Comparison of ENCODE assay signal across 8 mouse cellular contexts in genomic region chr17:24719494-24720222, GRCm38 (mm10). TPM values are rescaled to one million over a fixed set of nuclear protein-coding genes. Genes with fewer than 3 reads are reported as not detected.
DNase-seq lines count a peak whose midpoint lies in the region; ATAC-seq and TF ChIP-seq lines count a peak whose summit lies in the region.

No protein-coding gene starts in this region.

- under 1% methylated on average over 61 of the region's 61 CpGs for WGBS in embryonic facial prominence, embryonic 13.5 days
- WGBS in heart, adult 2 months, result under 1% methylated on average over 61 of the region's 61 CpGs
- under 1% methylated on average over 60 of the region's 61 CpGs for WGBS in limb, embryonic 13.5 days
- under 1% methylated on average over 61 of the region's 61 CpGs for WGBS in midbrain, embryonic 16.5 days

- TF ChIP-seq EP300 in heart, adult 2 months (IDR thresholded peaks at IDR 0.05; ENCODE audit: insufficient read depth, low read depth, low read length), result peak; percentile 25; the same call in 1 of the 2 replicates

- TF ChIP-seq POLR2A in heart, adult 2 months (IDR thresholded peaks at IDR 0.05; ENCODE audit: insufficient read depth, low read depth, low read length), result peak; percentile 99

- peaks cover 32% of the 10 kb centered on the region for H3K4me1 ChIP-seq in embryonic facial prominence, embryonic 13.5 days
- peaks cover 7% of the 10 kb centered on the region for H3K4me1 ChIP-seq in heart, adult 2 months (ENCODE audit: control insufficient read depth, insufficient read depth, low read length)
- peaks cover 34% of the 10 kb centered on the region for H3K4me1 ChIP-seq in limb, embryonic 13.5 days
- peaks cover 25% of the 10 kb centered on the region for H3K4me1 ChIP-seq in midbrain, embryonic 16.5 days (ENCODE audit: control insufficient read depth, insufficient read depth, low read length)

- ATAC-seq in embryonic facial prominence, embryonic 13.5 days (ENCODE audit: insufficient number of reproducible peaks, insufficient read depth, low FRiP score, low TSS enrichment, low read depth), result peak; percentile 97
- ATAC-seq in limb, embryonic 13.5 days (ENCODE audit: low FRiP score, low read depth), result peak; percentile 98
- ATAC-seq in midbrain, embryonic 16.5 days, result peak; percentile 97

- intact Hi-C loops in heart, adult 2 months (cut with DNase I), result loop anchor here (1.0 kb wide), 1 partner anchor 12 kb away; the partner anchor contains the start of gene Tbl3

- peak overlapping the region; percentile 91 for H3K4me3 ChIP-seq in embryonic facial prominence, embryonic 13.5 days
- peak overlapping the region; percentile 74 for H3K4me3 ChIP-seq in heart, adult 2 months
- H3K4me3 ChIP-seq in limb, embryonic 13.5 days, result peak overlapping the region; percentile 84
- peak overlapping the region; percentile 79 for H3K4me3 ChIP-seq in midbrain, embryonic 16.5 days (ENCODE audit: low read depth, low read length)

- H3K4me2 ChIP-seq in embryonic facial prominence, embryonic 13.5 days, result peak overlapping the region; percentile 89
- peak overlapping the region; percentile 91 for H3K4me2 ChIP-seq in limb, embryonic 13.5 days (replicated peaks)
- H3K4me2 ChIP-seq in midbrain, embryonic 16.5 days (ENCODE audit: low read length), result peak overlapping the region; percentile 87

- peaks cover 49% of the 10 kb centered on the region for H3K36me3 ChIP-seq in embryonic facial prominence, embryonic 13.5 days
- H3K36me3 ChIP-seq in heart, adult 2 months (ENCODE audit: control insufficient read depth, insufficient read depth, low read length), result peaks cover 12% of the 10 kb centered on the region
- peaks cover 47% of the 10 kb centered on the region for H3K36me3 ChIP-seq in limb, embryonic 13.5 days
- peaks cover 8% of the 10 kb centered on the region for H3K36me3 ChIP-seq in midbrain, embryonic 16.5 days (ENCODE audit: control insufficient read depth, insufficient read depth, low read length)

- DNase-seq in 3134 (ENCODE audit: extremely low read depth, insufficient read length, low spot score), result peak; percentile 99
- DNase-seq in adrenal gland, postnatal 36 days, result peak; percentile 98
- DNase-seq in heart, adult 2 months, result peak; percentile 96 to 99
- peak; percentile 98 to 99 for DNase-seq in kidney, adult 8-10 months
- peak; percentile 90 to 99 for DNase-seq in spleen, postnatal 10 days (ENCODE audit: low spot score in 2 of 2)

- H3K27me3 ChIP-seq in embryonic facial prominence, embryonic 13.5 days, result no peaks in the 10 kb centered on the region
- H3K27me3 ChIP-seq in heart, adult 2 months (ENCODE audit: control insufficient read depth, insufficient read depth, low read length), result no peaks in the 10 kb centered on the region
- no peaks in the 10 kb centered on the region for H3K27me3 ChIP-seq in limb, embryonic 13.5 days
- H3K27me3 ChIP-seq in midbrain, embryonic 16.5 days (ENCODE audit: control insufficient read depth, insufficient read depth, low read depth, low read length), result no peaks in the 10 kb centered on the region

- H3K9me3 ChIP-seq in embryonic facial prominence, embryonic 13.5 days, result no peaks in the 10 kb centered on the region
- no peaks in the 10 kb centered on the region for H3K9me3 ChIP-seq in limb, embryonic 13.5 days
- H3K9me3 ChIP-seq in midbrain, embryonic 16.5 days (replicated peaks; ENCODE audit: control insufficient read depth, low read length, poor library complexity, severe bottlenecking), result no peaks in the 10 kb centered on the region

- no peak for TF ChIP-seq CTCF in heart, adult 2 months (IDR thresholded peaks at IDR 0.05)

- H3K79me2 ChIP-seq in heart, adult 2 months (replicated peaks; ENCODE audit: control insufficient read depth, insufficient read depth, low read length), result no peaks in the 10 kb centered on the region

- H3K27ac ChIP-seq in embryonic facial prominence, embryonic 13.5 days, result peak overlapping the region; percentile 83
- H3K27ac ChIP-seq in heart, adult 2 months, result peak overlapping the region; percentile 87
- H3K27ac ChIP-seq in limb, embryonic 13.5 days, result peak overlapping the region; percentile 87
- H3K27ac ChIP-seq in midbrain, embryonic 16.5 days (ENCODE audit: low read length), result peak overlapping the region; percentile 84

- H3K9ac ChIP-seq in embryonic facial prominence, embryonic 13.5 days, result peak overlapping the region; percentile 97
- peak overlapping the region; percentile 86 for H3K9ac ChIP-seq in heart, adult 2 months (ENCODE audit: low read depth, low read length)
- H3K9ac ChIP-seq in limb, embryonic 13.5 days, result peak overlapping the region; percentile 93
- H3K9ac ChIP-seq in midbrain, embryonic 16.5 days (ENCODE audit: low read depth, low read length), result peak overlapping the region; percentile 89

RNA-seq across cellular contexts. Expression of gene Rps2, which starts 1.7 kb away (rescaled TPM):
- 100 to 1,000 TPM; 720 to 747 TPM for total RNA-seq in adrenal gland, postnatal 36 days (2021)
- 1,313 and 1,443 TPM in 2 replicates for polyA plus RNA-seq in embryonic facial prominence, embryonic 13.5 days (2015; fragmentation: Nextera tagmentation; extraction: Ambion mirVana)
- total RNA-seq in heart, adult 2 months (2021), result 100 to 1,000 TPM; 675 to 722 TPM
- 2,277 and 2,346 TPM in 2 replicates for polyA plus RNA-seq in heart, adult 2 months (2012; rRNA removed)
- 1,267 and 1,298 TPM in 2 replicates for polyA plus RNA-seq in limb, embryonic 13.5 days (2015; fragmentation: Nextera tagmentation; extraction: Ambion mirVana)
- polyA plus RNA-seq in midbrain, embryonic 16.5 days (2015; fragmentation: Nextera tagmentation; extraction: Ambion mirVana), result 657 and 682 TPM in 2 replicates

RNA-seq across cellular contexts. Expression of gene Rnf151, which starts 1.8 kb away (rescaled TPM):
- total RNA-seq in adrenal gland, postnatal 36 days (2021), result not detected
- polyA plus RNA-seq in embryonic facial prominence, embryonic 13.5 days (2015; fragmentation: Nextera tagmentation; extraction: Ambion mirVana), result 0.20 and 0.23 TPM in 2 replicates
- total RNA-seq in heart, adult 2 months (2021), result not detected
- 0.15 and 0.68 TPM in 2 replicates for polyA plus RNA-seq in heart, adult 2 months (2012; rRNA removed)
- polyA plus RNA-seq in limb, embryonic 13.5 days (2015; fragmentation: Nextera tagmentation; extraction: Ambion mirVana), result not detected in 2 replicates
- 0.28 TPM in 1 of 2 replicates, not detected in the other for polyA plus RNA-seq in midbrain, embryonic 16.5 days (2015; fragmentation: Nextera tagmentation; extraction: Ambion mirVana)

RNA-seq across cellular contexts. Expression of gene Ndufb10, which starts 4.6 kb away (rescaled TPM):
- 100 to 1,000 TPM; 239 to 246 TPM for total RNA-seq in adrenal gland, postnatal 36 days (2021)
- 217 and 229 TPM in 2 replicates for polyA plus RNA-seq in embryonic facial prominence, embryonic 13.5 days (2015; fragmentation: Nextera tagmentation; extraction: Ambion mirVana)
- total RNA-seq in heart, adult 2 months (2021), result 100 to 1,000 TPM; 916 to 992 TPM
- polyA plus RNA-seq in heart, adult 2 months (2012; rRNA removed), result 1,269 and 1,412 TPM in 2 replicates
- 206 and 215 TPM in 2 replicates for polyA plus RNA-seq in limb, embryonic 13.5 days (2015; fragmentation: Nextera tagmentation; extraction: Ambion mirVana)
- 264 and 289 TPM in 2 replicates for polyA plus RNA-seq in midbrain, embryonic 16.5 days (2015; fragmentation: Nextera tagmentation; extraction: Ambion mirVana)

RNA-seq across cellular contexts. Expression of gene Rpl3l, which starts 8.0 kb away (rescaled TPM):
- under 1 TPM in 1 of 2 experiments, not detected in 1; 0.40 TPM for total RNA-seq in adrenal gland, postnatal 36 days (2021)
- polyA plus RNA-seq in embryonic facial prominence, embryonic 13.5 days (2015; fragmentation: Nextera tagmentation; extraction: Ambion mirVana), result not detected in 2 replicates
- total RNA-seq in heart, adult 2 months (2021), result 100 to 1,000 TPM; 386 to 472 TPM
- 213 and 215 TPM in 2 replicates for polyA plus RNA-seq in heart, adult 2 months (2012; rRNA removed)
- not detected in 2 replicates for polyA plus RNA-seq in limb, embryonic 13.5 days (2015; fragmentation: Nextera tagmentation; extraction: Ambion mirVana)
- polyA plus RNA-seq in midbrain, embryonic 16.5 days (2015; fragmentation: Nextera tagmentation; extraction: Ambion mirVana), result not detected in 2 replicates

RNA-seq across cellular contexts. Expression of gene Tbl3, which starts 12.2 kb away (rescaled TPM):
- 10 to 100 TPM; 36.0 to 38.5 TPM for total RNA-seq in adrenal gland, postnatal 36 days (2021)
- polyA plus RNA-seq in embryonic facial prominence, embryonic 13.5 days (2015; fragmentation: Nextera tagmentation; extraction: Ambion mirVana), result 74.2 and 81.6 TPM in 2 replicates
- 10 to 100 TPM; 17.4 to 19.4 TPM for total RNA-seq in heart, adult 2 months (2021)
- 34.2 and 39.2 TPM in 2 replicates for polyA plus RNA-seq in heart, adult 2 months (2012; rRNA removed)
- polyA plus RNA-seq in limb, embryonic 13.5 days (2015; fragmentation: Nextera tagmentation; extraction: Ambion mirVana), result 79.8 and 84.6 TPM in 2 replicates
- polyA plus RNA-seq in midbrain, embryonic 16.5 days (2015; fragmentation: Nextera tagmentation; extraction: Ambion mirVana), result 61.8 and 69.2 TPM in 2 replicates

Comparison
In these comparisons a context has a peak if more than half of its experiments do, and no peak if none do; other contexts are left out.
1. Peak in every context shown above with its lines: DNase-seq, ATAC-seq, H3K4me3 ChIP-seq and H3K27ac ChIP-seq.